Mouse (Mus musculus) splenic B cell, adult 2 months (primary cell): ENCODE measurements around the gene Ssxb3.
"Not testable (repeated sequence)": the region's sequence is repeated elsewhere in the genome, so short reads cannot be mapped to it uniquely, and the experiment has no call there.

Experiments
- DNase-seq: peaks from one replicate; pipeline ENCODE4 v3.0.0-alpha.2; 2011; ENCODE audit warnings: low read depth, low spot score
- H3K27me3 ChIP-seq: 2 replicates; pipeline ENCODE4 v1.6.1; 2012; ENCODE audit warnings: mild to moderate bottlenecking, low read length, moderate library complexity, mixed read lengths; ENCODE audit not compliant: control insufficient read depth, poor library complexity, insufficient read depth, severe bottlenecking
- H3K36me3 ChIP-seq: 2 replicates; pipeline ENCODE4 v1.6.1; 2012; ENCODE audit warnings: mild to moderate bottlenecking, low read length, moderate library complexity, mixed read lengths; ENCODE audit not compliant: control insufficient read depth, poor library complexity, insufficient read depth, severe bottlenecking

The Ssxb3 gene

GRCm38 (mm10) chrX:8591716-8592115 is at the start of gene Ssxb3:
Ssxb3 (minus strand) TSS chrX:8591816.
- not testable (repeated sequence) for H3K27me3 ChIP-seq, H3K36me3 ChIP-seq, DNase-seq

DNA sequence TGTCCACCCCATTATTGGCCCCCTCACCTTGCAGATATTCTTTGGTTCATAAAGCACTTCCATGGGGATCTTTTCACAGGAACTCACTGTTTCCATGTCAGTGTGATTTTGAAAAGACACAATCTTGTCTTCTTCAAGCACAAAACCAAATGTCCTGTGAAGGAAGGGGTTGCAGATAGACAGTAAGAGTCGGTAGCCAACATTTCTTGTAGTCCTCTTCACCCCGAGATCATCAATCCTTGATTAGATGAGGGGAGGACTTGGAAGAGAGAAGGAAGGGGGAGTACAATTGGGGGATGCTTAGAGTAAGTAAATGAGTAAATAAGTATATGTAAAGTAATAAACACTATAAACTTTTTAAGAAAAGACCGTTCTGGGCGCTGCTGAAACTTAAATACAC is 43.5 kb downstream of the Ssxb3 start, which contains the start of gene Ssxb6:
Gene Ssxb6 (minus strand): TSS at position 101 of the 400 bp plus-strand sequence.
- DNase-seq: not testable (repeated sequence)

More for the DNA sequence above, 43.5 kb downstream of the Ssxb3 start, which contains the start of gene Ssxb6:
- H3K36me3 ChIP-seq, H3K27me3 ChIP-seq: not testable (repeated sequence)
